Mouse (Mus musculus) fat pad, adult 2 months (tissue): ENCODE data around the gene Gimap8.
"Not testable (repeated sequence)": the region's sequence is repeated elsewhere in the genome, so short reads cannot be mapped to it uniquely, and the experiment has no call there.

ENCODE experiments used
- DNase-seq: peaks from one replicate; pipeline ENCODE4 v3.0.0-alpha.2; 2011; ENCODE audit warnings: low read depth, low spot score; ENCODE audit errors: extremely low read depth

Gene Gimap8

GRCm38 (mm10) chr6:48646995-48647394 lies at the start of gene Gimap8:
Gimap8 (plus strand) TSS chr6:48647234.
- DNase-seq: no peak

- no peak for DNase-seq
Measured at GRCm38 (mm10) chr6:48600594-48600993, 46.4 kb upstream of the Gimap8 start.

DNA sequence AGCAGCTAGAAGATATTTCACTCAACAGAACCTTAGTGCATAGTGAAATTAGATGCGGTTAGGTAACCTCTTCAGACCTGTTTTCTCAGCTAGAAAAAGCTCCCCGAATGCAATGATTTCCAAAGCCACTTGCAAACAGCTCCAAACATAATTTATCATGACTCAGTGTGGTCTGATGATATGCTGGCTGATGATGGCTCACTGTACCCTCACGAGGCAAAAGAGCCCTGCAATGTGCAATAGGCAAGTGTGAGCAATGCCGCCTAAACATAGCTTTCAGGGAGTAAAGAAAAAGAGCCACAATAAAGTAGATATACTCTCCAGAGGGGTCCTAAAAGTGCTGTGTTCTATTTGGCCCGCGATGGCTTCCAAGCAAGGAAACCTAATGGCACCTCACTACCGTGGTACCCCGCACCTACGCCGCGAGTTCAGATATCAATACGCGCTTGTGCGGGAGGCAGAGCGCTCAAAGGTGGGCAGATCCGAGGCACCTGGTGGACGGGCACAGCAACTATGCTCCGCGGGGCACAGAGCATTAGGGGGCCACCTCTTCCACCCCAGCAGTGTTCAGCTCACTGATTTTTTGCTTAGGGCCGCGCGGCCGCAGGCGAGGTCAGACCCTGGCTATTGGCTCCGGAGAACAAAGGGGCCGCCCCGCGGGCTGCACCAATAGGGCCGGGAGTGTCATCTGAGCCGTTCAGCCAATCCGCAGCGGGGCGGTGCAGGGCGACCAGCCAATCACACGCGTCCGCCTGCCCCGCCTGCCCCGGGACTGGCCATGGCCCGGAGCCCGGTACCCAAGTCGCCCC lies 45.6 kb upstream of the Gimap8 start, which contains the start of gene Zfp775:
Gene Zfp775 (plus strand): TSS at position 793 of the 809 bp plus-strand sequence.
- DNase-seq: no peak

DNA sequence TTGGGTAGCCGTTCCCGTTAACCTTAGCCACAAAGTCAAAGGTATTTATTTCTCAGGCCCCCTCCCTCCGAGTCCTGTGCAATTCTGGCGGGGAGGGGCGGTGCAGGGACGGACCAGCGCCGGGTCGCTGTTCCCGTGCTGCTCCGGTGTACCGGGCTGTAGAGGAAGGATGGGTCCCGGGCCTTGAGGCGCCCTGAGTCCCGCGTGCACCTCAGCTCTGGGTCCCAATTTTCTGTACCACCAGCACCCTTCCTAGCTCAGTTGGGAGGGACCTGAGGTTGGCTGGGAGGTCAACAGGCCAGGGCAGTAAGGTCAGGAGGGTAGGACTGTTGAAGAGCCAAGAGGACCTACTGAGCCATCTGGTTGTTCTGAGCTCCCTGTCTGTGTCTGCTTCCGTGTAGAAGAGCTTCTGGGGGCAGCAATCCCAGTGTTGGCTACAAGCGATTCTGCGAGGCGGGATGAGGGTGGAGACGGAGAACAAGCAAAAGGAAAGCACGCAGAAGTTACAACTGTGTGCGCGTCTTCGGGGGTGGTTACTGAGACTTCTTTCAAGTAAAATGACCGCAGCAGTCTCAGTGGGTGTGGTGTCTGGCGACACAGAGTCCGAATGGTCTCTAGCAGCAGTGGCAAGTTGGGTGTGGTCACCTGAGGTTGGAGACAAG lies 44.8 kb upstream of the Gimap8 start:
- no peak for DNase-seq

DNA sequence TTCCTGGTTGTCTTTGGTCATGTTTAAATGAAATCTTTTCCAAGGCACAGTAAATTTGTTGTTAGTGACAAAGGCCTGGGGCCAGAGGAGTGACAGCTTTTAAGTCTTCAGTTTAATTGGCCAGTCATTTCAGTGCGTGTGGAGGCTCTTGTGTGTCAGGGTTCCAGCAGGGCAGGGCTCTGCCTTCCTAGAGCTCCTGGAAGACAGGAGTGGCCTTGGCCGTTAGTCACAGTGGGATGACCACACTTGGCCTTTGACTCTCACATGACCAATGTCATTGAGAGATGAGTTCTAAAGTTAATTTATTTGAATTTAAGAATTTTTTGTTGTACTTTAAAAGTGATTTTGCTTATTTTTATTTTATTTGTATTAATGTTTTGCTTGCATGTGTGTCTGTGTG lies 38.9 kb upstream of the Gimap8 start:
- no peak for DNase-seq

DNA sequence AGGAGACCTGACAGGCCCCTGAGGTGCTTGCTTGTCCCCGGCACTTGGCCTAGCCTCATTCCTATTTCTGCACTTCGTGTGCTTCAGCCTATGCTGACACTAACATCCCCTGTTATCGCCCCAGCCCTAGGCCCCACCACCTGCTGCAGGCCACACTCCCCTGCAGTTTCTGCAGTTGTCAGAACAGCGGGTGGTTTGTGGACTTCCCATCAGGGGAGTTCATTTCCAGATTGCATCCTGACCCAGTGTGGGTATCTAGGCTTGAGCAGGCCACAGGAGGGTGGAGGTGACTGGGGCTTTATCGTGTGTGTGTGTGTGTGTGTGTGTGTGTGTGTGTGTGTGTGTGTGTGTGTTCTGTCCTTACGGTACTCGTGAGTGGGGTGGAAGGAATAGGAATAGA lies 37.5 kb upstream of the Gimap8 start:
- no peak for DNase-seq

GRCm38 (mm10) chr6:48610657-48611056 lies 36.4 kb upstream of the Gimap8 start:
- DNase-seq: no peak

DNA sequence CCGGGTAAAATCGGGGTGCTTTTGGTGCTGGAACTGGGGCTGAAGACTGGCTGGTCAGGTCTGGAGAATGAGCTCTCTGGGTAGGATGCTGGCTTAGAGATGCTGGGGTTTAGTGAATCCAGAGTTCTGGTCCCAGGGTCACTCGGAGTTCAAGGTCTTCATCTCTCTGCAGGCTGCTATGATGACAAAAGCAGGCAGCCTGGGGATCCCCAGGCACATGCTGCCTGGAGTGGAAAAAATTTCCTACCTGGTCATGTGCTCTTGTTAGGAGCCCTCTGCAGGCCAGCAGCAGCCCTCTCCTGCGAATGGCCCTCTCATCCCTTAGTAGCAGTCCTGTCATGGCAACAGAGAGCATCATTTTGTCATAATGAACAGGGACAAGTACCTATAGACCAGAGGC lies 33.6 kb upstream of the Gimap8 start:
- no peak for DNase-seq

DNA sequence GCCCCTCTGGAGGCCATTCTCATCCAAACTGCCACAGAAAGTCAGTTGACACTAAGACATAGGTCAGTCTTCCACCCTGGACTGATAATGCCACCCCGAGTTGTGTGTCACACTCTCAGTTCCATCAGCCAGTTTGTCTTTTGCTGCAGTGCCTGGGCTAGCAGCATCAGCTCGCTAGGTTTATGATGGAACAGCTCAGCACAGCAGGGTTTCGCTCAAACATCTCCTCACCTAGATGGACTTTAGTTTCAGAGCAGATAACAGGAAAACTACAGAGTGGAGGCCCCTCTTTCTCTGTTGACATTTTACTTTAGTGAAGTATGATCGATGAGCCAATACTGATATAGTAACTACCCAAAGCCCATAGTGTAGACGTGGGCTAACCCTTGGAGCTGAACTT lies 32.3 kb upstream of the Gimap8 start:
- DNase-seq: no peak

GRCm38 (mm10) chr6:48620031-48620430 lies 27.0 kb upstream of the Gimap8 start:
- no peak for DNase-seq

- not testable (repeated sequence) for DNase-seq
Measured at GRCm38 (mm10) chr6:48622186-48622843, 24.7 kb upstream of the Gimap8 start.

DNA sequence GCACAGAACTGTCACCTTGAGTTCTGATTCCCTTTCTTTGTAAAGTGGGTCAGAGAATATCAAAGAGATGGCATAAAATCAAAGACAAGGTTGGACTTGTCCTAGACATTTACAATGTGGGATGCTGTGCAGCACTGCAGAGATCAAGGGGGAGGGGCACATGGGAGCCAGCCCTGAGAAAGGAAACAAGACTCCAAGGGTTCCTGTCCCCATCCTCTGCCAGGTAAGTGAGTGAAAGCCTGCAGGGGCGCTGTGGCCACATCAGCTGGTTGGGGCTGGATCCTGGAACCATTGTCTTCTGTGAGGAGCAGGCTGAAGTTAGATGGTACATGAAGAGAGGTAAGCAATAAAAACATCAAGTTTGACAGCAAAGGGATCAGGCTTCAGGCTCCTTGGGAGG lies 23.6 kb upstream of the Gimap8 start:
- no peak for DNase-seq

GRCm38 (mm10) chr6:48626464-48626863 lies 20.6 kb upstream of the Gimap8 start, which contains the start of gene AI854703:
AI854703 (plus strand) TSS chr6:48626764.
- no peak for DNase-seq

DNA sequence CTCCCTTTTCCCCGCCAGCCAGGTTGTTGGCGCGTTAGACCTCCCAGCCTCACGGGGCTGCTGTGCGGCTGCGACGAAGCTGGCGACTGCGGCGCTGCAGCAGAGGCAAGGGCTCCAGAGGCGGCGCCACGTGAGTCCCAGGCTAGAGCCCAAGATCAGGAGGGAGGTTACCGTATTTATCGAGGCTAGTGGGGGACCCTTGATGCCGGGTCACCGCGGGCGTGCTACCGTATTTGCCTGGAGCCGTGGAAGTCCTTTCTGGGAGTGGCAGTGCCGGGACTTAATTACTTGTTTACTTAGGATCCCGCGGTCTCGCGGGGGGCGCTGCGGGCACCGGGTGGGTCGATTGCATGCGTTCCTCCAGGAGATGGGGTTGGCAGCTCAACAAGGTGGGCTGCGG lies 20.1 kb upstream of the Gimap8 start:
- no peak for DNase-seq

GRCm38 (mm10) chr6:48627511-48627924 lies 19.5 kb upstream of the Gimap8 start:
- no peak for DNase-seq

DNA sequence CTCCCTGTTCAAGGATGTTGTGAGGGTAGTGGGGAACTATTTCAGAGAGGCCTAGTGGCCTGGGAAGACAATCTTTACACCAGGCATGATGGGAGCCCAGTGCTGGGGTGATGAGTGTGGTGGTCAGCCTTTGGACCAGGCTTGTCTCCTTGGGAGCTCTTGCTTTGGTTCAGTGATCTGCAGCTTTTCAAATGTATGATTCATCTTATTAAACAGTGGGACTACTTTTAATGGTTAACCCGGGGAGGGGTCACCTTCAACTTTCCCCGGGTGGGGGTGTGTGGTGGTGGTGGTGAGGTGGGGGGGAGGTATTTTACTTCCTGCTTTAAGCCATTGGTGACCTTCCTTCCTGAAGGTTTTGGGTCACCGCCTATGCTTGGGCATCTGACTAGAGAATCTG lies 18.7 kb upstream of the Gimap8 start:
- DNase-seq: no peak

DNA sequence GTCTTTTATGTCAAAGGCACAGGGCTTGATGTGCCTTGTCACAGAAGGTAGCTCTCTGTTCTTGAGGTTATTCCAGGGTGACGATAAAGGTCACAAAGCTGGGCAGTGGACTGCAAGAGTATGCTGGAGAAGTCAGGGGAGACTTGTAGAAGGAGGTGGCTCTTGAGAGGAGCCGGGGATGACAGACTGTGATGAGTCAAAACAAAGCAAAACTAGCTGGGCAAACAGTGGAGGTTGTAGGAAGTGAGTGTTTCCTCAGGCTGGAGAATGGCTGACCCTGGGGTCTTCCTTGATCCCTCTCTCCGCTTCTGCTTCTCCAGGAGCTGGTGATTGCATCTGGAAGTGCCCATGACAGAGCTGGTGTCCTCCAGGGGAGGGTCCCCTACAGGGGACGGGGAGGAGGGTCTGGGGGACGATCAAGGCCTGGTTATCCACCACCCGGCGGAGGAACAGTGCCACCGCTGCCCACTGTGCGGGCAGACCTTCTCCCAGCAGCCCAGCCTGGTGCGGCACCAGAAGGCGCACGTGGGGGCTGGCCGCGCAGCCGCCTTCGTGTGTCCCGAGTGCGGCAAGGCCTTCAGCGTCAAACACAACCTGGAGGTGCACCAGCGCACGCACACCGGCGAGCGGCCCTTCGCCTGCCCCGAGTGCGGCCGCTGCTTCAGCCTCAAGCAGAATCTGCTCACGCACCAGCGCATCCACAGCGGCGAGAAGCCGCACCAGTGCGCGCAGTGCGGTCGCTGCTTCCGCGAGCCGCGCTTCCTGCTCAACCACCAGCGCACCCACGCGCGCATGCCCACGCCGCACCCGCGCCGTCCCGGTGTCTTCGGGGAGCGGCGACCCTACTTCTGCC lies 18.0 kb upstream of the Gimap8 start:
- no peak for DNase-seq

DNA sequence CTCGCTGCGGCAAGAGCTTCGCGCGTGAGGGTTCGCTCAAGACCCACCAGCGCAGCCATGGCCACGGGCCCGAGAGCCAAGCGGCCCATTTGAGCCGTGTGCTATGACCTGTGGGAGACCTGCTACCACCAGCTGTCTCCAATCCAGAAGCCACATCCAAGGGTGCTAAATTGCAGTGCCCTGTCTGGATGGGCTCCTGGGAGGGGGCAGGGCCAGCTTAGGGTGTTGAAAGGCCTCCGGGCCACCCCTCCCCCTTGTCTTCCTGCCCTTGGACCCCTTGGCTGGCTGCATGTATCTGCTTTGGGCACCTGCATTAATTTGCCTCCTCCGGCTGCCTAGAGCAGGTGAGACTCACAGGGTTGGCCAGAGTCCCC lies 17.4 kb upstream of the Gimap8 start:
- no peak for DNase-seq

- no peak for DNase-seq
Measured at GRCm38 (mm10) chr6:48630831-48631230, 16.2 kb upstream of the Gimap8 start.

- no peak for DNase-seq
Measured at GRCm38 (mm10) chr6:48635105-48635504, 11.9 kb upstream of the Gimap8 start.

DNA sequence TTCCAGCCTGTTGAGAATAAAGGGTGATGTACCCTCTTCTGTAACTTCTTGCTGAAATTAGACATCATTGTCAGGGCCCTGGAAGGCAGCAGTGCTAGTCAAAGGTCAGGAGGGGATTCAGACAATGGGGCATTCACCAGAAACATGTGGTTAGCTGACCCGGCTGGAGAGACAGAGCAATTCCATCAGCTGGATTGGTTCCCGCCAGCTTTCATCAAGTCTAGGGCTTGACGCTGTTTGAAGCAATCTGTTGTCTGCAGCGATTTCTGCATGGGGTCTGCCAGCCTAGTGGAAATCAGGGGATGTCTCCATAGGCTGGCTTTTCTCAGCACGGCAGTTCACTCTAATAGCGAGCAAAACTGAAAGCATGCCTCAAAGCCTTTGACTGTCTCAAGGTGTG lies 10.5 kb upstream of the Gimap8 start:
- DNase-seq: no peak
